Mouse (Mus musculus) lung, embryonic 14.5 days (tissue): ENCODE measurements at regions not wholly inside any gene's neighbourhood (a gene's known extent, or its start where the extent isn't known, plus 50 kb on each side); places are given as distances from the start of the nearest gene placed in this dataset.

ENCODE experiments used
- ATAC-seq: fragments of 200-750 bp; cut with Nextera tagmentation; 2 replicates; pipeline ENCODE4 v1.8.0; 2017; ENCODE audit warnings: mild to moderate bottlenecking, moderate TSS enrichment, moderate library complexity; ENCODE audit not compliant: insufficient read depth
- DNase-seq: peaks from one replicate; pipeline ENCODE4 v3.0.0-alpha.2; 2015
- H3K27ac ChIP-seq: fragments of 300-500 bp; sonication (generic); 2 replicates; pipeline ENCODE4 v1.5.1; 2014; ENCODE audit warnings: low read depth, mild to moderate bottlenecking, moderate library complexity
- H3K27me3 ChIP-seq: fragments of 300-500 bp; sonication (generic); 2 replicates; pipeline ENCODE4 v1.6.1; 2014; ENCODE audit warnings: low read length, control low read depth; ENCODE audit not compliant: insufficient read depth
- H3K36me3 ChIP-seq: fragments of 300-500 bp; sonication (generic); 2 replicates; pipeline ENCODE4 v1.6.1; 2014; ENCODE audit warnings: control low read depth; ENCODE audit not compliant: insufficient read depth
- H3K4me1 ChIP-seq: fragments of 300-500 bp; sonication (generic); 2 replicates; pipeline ENCODE4 v1.6.1; 2014; ENCODE audit warnings: antibody characterized with exemption, control low read depth; ENCODE audit not compliant: insufficient read depth
- H3K4me2 ChIP-seq: fragments of 300-500 bp; sonication (generic); 2 replicates; pipeline ENCODE4 v1.6.1; 2014; ENCODE audit warnings: mild to moderate bottlenecking
- H3K4me3 ChIP-seq: fragments of 300-500 bp; sonication (generic); 2 replicates; pipeline ENCODE4 v1.5.1; 2014; ENCODE audit warnings: low read depth, low read length
- H3K9ac ChIP-seq: fragments of 300-500 bp; sonication (generic); 2 replicates; pipeline ENCODE4 v1.6.1; 2014
- H3K9me3 ChIP-seq: fragments of 300-500 bp; sonication (generic); 2 replicates; pipeline ENCODE4 v1.6.1; 2016; ENCODE audit warnings: low read depth, low read length, control low read depth
- CTCF ChIP-seq: IDR thresholded peaks from 2 replicates; pipeline ENCODE4 v1.5.1; 2016; ENCODE audit warnings: antibody characterized with exemption, low read depth
- WGBS: fragments of 180-500 bp; shearing (Covaris S2); extraction: QIAGEN DNeasy Blood & Tissue Kit; methylation state at CpG from one replicate; pipeline ENCODE4 v1.1.7; 2014; 5-methylcytosine and 5-hydroxymethylcytosine counted together

GRCm38 (mm10) chr1:109081337-109081736 lies 900.9 kb upstream of the Cdh7 start:
- H3K4me3 ChIP-seq: no peak overlapping the region
- no peak overlapping the region for H3K4me2 ChIP-seq
- H3K9ac ChIP-seq: no peak overlapping the region
- WGBS: 69% methylated on average over 2 of the region's 2 CpGs
- H3K27me3 ChIP-seq: no peaks in the 10 kb centered on the region
- H3K36me3 ChIP-seq: no peaks in the 10 kb centered on the region
- DNase-seq (peak; percentile 13), ATAC-seq (no peak)
- H3K27ac ChIP-seq: no peak overlapping the region
- no peaks in the 10 kb centered on the region for H3K9me3 ChIP-seq
- no peak for TF ChIP-seq CTCF
- no peaks in the 10 kb centered on the region for H3K4me1 ChIP-seq

- 86% methylated on average over 3 of the region's 3 CpGs for WGBS
- Histone ChIP-seq H3K9ac (no peak overlapping the region), H3K27me3 (no peaks in the 10 kb centered on the region), H3K4me1 (no peaks in the 10 kb centered on the region), H3K27ac (no peak overlapping the region), H3K9me3 (no peaks in the 10 kb centered on the region), H3K36me3 (no peaks in the 10 kb centered on the region), H3K4me3 (no peak overlapping the region), H3K4me2 (no peak overlapping the region)
- TF ChIP-seq CTCF: no peak
- ATAC-seq (no peak), DNase-seq (no peak)
Observed at GRCm38 (mm10) chr1:109086110-109086509, 896.1 kb upstream of the Cdh7 start.

GRCm38 (mm10) chr1:109105073-109105472 lies 877.2 kb upstream of the Cdh7 start:
- WGBS: 58% methylated on average over 1 of the region's 1 CpGs

More at GRCm38 (mm10) chr1:109105073-109105472, 877.2 kb upstream of the Cdh7 start:
- Histone ChIP-seq H3K4me3 (no peak overlapping the region), H3K4me2 (no peak overlapping the region), H3K36me3 (no peaks in the 10 kb centered on the region), H3K27ac (no peak overlapping the region), H3K27me3 (no peaks in the 10 kb centered on the region), H3K9me3 (no peaks in the 10 kb centered on the region), H3K9ac (no peak overlapping the region), H3K4me1 (no peaks in the 10 kb centered on the region)
- TF ChIP-seq CTCF: no peak
- DNase-seq (no peak), ATAC-seq (no peak)
